Mouse (Mus musculus) spleen, adult 2 months (tissue): ENCODE results near the gene Maml1. TPM values are rescaled to one million over a fixed set of nuclear protein-coding genes. Genes with fewer than 3 reads are reported as not detected.

Experiments
- DNase-seq, 2 experiments: peaks; one replicate each; pipeline versions ENCODE4 v3.0.0 to v3.0.0-alpha.2; 2012 to 2021; ENCODE audit warnings: low spot score in 2 of 2, low read depth in 1 of 2
- H3K27ac ChIP-seq: fragments of 200-500 bp; 2 replicates; pipeline ENCODE4 v1.5.1; 2012; ENCODE audit warnings: low read length, inconsistent platforms; ENCODE audit not compliant: insufficient read depth
- H3K27me3 ChIP-seq: fragments of 200-500 bp; 2 replicates; pipeline ENCODE4 v1.6.1; 2012; ENCODE audit warnings: mild to moderate bottlenecking, moderate library complexity, low read length, inconsistent platforms; ENCODE audit not compliant: control insufficient read depth, insufficient read depth
- H3K36me3 ChIP-seq: fragments of 200-500 bp; 2 replicates; pipeline ENCODE4 v1.6.1; 2012; ENCODE audit warnings: mild to moderate bottlenecking, low read length, inconsistent platforms; ENCODE audit not compliant: control insufficient read depth, insufficient read depth
- H3K4me1 ChIP-seq: fragments of 200-500 bp; 2 replicates; pipeline ENCODE4 v1.6.1; 2011; ENCODE audit warnings: inconsistent platforms; ENCODE audit not compliant: control insufficient read depth, insufficient read depth, insufficient read length
- H3K4me3 ChIP-seq: fragments of 200-500 bp; 2 replicates; pipeline ENCODE4 v1.5.1; 2011; ENCODE audit warnings: mild to moderate bottlenecking, inconsistent platforms; ENCODE audit not compliant: insufficient read depth, insufficient read length; ENCODE audit errors: extremely low read depth
- CTCF ChIP-seq: fragments of 200-500 bp; IDR thresholded peaks from 2 replicates; pipeline ENCODE4 v1.5.1; 2011; ENCODE audit warnings: mild to moderate bottlenecking, inconsistent platforms; ENCODE audit not compliant: insufficient read depth, insufficient read length, insufficient replicate concordance; ENCODE audit errors: extremely low read depth
- POLR2A ChIP-seq: fragments of 200-500 bp; IDR thresholded peaks from 2 replicates; pipeline ENCODE4 v1.6.1; 2011; ENCODE audit warnings: low read depth, low read length, inconsistent platforms
- WGBS: fragments of 180-500 bp; shearing (Covaris S2); methylation state at CpG from one replicate; pipeline ENCODE4 v1.1.7; 2018; 5-methylcytosine and 5-hydroxymethylcytosine counted together
- polyA plus RNA-seq: library from polyadenylated mRNA; depleted of rRNA; stranded (reverse); fragments of >200 nt; gene quantifications from 2 replicates; pipeline ENCODE4 v1.2.3, GENCODE M21; 2012

The Maml1 gene
- polyA plus RNA-seq, 1 experiment, result 15.0 TPM

DNA sequence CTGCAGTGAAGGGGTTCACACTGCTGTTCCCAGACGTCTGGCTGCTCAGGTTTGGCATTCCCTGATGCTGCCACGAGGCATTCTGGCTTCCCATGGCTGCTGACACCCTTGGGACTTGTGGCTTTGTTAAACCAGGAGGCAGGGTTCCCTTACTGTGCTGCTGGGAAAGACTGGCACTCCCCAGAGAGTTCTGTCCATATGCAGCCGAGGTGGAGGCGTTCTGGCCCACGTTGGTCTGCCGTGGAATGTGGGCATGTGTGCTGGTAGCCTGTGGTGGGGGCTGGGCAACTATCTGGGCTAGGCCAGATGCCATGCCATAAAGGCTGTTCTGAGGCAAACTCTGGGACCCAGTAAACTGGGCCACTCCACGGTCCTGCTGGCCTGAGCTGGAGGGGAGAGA is 33.8 kb downstream of the Maml1 start:
- 83% methylated on average over 7 of the region's 7 CpGs for WGBS
- Histone ChIP-seq H3K27ac (no peak overlapping the region), H3K4me1 (no peaks in the 10 kb centered on the region), H3K4me3 (no peak overlapping the region), H3K27me3 (no peaks in the 10 kb centered on the region), H3K36me3 (peaks cover 42% of the 10 kb centered on the region)
- DNase-seq, result no peak
- no peak for TF ChIP-seq POLR2A

DNA sequence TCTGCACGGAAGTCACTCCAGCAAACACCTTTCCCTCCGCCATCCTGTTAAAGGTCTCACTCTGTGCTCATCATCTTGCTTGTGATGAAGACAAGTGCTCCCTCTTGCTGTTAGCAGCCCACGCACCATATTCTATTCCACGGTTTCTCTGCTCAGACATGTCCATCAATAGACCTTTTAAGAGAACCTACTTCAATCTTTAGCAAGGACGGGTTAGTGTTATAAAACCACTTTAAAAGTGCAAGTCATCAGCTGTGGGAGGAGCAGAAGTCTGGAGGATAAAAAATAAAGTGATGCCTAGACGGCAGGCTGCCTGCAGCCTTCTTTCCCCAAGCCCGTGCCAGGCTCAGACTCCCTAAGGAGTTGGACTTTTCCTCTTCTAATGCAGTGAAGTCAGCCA is 35.5 kb downstream of the Maml1 start:
- WGBS, result 51% methylated on average over 7 of the region's 7 CpGs
- no peak for DNase-seq
- no peak overlapping the region for H3K4me3 ChIP-seq
- H3K36me3 ChIP-seq, result peaks cover 31% of the 10 kb centered on the region
- no peaks in the 10 kb centered on the region for H3K27me3 ChIP-seq
- no peak overlapping the region for H3K27ac ChIP-seq
- no peaks in the 10 kb centered on the region for H3K4me1 ChIP-seq
- TF ChIP-seq POLR2A (no peak), CTCF (no peak)

DNA sequence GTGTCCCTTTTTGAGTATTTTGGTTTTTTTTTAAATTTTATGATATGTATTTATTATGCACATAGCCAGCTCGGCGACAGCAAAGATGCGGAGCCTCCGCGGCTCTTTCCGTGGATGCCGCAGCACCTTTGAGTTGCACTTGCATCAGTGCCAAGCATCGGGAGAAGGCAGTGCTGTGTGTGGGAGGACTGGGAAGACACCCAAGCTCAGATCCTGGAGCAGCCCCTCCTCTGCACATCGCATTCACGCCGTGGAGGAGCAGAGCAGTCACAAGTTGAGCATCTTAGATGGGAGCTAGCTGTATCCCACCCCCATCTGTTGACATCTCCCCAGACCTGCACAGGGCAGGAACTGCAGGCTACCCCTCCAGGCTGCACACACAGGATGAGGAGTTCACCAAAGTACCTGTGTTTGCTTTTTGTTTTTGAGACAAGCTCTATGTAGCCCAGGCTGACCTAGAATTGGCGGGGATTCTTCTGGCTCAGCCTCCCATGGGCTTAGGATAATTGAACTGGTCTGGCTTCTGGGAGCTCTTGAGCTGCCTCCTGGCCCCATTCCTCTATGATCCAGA is 38.0 kb downstream of the Maml1 start:
- Histone ChIP-seq H3K4me1 (no peaks in the 10 kb centered on the region), H3K27me3 (no peaks in the 10 kb centered on the region), H3K36me3 (peaks cover 22% of the 10 kb centered on the region), H3K27ac (no peak overlapping the region), H3K4me3 (no peak overlapping the region)
- no peak for DNase-seq
- WGBS, result 90% methylated on average over 12 of the region's 12 CpGs
- no peak for TF ChIP-seq CTCF
- TF ChIP-seq POLR2A, result no peak

DNA sequence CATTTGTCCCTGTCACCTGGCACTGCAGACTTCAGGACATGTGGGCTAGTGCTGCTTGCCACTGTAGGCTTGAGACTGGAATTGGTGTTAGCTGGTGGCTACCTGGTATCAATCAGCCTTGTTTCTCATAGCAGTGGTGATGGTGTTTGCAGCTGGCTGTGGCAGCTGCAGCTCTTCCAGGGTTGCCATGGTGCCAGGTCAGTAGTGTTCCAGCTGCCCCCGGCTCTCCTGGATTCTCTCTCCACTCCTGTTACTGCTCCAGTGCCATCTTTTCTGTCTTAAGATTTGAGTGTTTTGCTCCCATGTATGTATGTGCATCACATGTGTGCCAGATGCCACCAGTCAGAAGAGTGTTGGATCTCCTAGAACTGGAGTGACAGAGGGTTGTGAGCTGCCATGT is 38.7 kb downstream of the Maml1 start:
- no peaks in the 10 kb centered on the region for H3K27me3 ChIP-seq
- 68% methylated on average over 1 of the region's 1 CpGs for WGBS
- TF ChIP-seq CTCF, result no peak
- no peak for TF ChIP-seq POLR2A
- no peak overlapping the region for H3K27ac ChIP-seq
- no peak overlapping the region for H3K4me3 ChIP-seq
- peaks cover 18% of the 10 kb centered on the region for H3K36me3 ChIP-seq
- DNase-seq, result no peak
- no peaks in the 10 kb centered on the region for H3K4me1 ChIP-seq

DNA sequence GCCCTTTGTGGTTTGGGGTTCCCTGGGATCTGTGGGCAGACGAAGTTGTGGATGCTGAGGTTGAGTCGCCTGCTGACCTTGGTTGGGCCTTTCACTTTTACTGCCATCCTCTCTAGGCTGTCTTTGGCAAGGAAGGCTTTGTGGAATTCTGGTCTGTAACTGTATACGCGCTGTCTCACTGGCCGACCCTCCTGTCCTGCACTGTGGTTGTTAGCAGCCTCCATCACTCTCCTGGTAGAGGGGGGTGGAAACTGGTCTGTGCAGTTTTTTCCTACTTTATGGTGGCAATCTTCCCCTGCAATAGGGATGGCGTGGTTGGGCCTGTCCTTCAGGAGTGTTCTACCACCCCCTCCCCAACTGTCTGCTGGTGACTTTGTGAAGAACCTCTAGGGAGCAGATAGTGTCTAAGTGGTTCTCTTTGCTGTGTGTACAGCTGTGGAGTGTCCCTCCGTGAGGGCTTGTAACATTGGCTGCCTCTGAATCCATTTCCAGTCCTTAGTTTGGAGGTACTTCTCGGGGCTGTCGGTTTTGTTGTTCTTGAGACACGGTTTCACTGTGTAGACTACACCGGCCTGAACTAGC is 39.3 kb downstream of the Maml1 start:
- Histone ChIP-seq H3K27ac (peak overlapping the region; percentile 44), H3K4me3 (no peak overlapping the region), H3K27me3 (no peaks in the 10 kb centered on the region), H3K4me1 (no peaks in the 10 kb centered on the region), H3K36me3 (peaks cover 11% of the 10 kb centered on the region)
- DNase-seq, result no peak
- TF ChIP-seq POLR2A, result no peak
- TF ChIP-seq CTCF, result no peak
- WGBS, result 87% methylated on average over 11 of the region's 11 CpGs

DNA sequence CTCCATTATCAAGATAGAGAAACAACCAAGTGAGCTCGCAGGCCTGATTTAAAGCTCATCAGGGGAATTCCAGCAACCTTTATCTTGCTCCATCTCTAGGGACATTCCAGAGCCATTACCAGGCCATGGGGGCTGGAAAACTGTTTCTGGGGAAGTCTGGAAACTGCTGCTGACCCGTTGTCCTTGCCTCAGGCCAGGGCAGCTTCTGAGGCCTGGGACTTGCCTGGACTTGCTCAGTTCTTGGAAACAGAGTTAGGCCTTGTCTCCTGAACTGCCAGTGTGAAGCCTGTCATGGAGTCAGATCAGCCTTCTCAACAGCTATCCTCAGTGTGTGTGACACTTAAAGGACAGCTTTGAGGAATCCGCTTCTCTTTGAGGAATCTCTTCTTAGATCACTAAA is 39.9 kb downstream of the Maml1 start:
- 83% methylated on average over 3 of the region's 3 CpGs for WGBS
- H3K27ac ChIP-seq, result peak overlapping the region; percentile 44
- H3K4me3 ChIP-seq, result no peak overlapping the region
- H3K36me3 ChIP-seq, result peaks cover 7% of the 10 kb centered on the region; the same call in 1 of the 2 replicates
- no peaks in the 10 kb centered on the region for H3K4me1 ChIP-seq
- H3K27me3 ChIP-seq, result no peaks in the 10 kb centered on the region
- no peak for DNase-seq
- TF ChIP-seq CTCF (no peak), POLR2A (no peak)

DNA sequence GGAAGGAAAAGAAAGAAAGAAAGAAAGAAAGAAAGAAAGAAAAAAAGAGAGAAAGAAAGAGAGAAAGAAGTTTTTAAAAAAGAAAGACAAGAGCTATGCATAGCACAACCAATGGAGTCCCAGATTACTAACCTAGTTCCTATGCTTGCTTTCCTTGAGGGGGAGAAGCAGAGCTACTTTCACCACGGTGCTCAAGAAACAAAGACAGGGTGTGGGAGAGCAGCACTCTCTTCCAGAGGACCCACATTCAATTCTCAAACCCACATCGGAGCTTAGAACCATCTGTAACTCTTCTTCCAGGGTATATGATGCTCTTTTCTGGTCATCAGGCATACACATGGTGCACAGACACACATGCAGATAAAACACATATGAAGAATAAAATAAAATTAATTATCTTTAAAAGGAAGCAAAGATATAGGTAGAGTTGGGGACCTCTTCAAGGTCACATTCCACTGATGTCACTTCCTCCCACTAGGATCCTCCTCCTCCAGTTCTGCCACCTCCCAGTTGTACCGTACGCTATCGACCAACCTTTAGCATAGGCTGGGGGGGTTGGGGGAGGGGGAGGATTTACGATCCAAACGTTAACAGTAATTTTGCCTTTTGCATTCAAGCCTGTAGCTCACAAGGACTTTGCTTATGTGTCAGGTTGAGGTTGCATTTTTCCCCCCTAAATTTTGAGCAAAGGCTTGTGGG is 43.5 kb downstream of the Maml1 start:
- H3K27me3 ChIP-seq, result no peaks in the 10 kb centered on the region
- no peak for DNase-seq
- TF ChIP-seq CTCF, result no peak
- no peak for TF ChIP-seq POLR2A
- 88% methylated on average over 7 of the region's 7 CpGs for WGBS
- H3K36me3 ChIP-seq, result no peaks in the 10 kb centered on the region
- no peak overlapping the region for H3K27ac ChIP-seq
- H3K4me3 ChIP-seq, result no peak overlapping the region
- H3K4me1 ChIP-seq, result no peaks in the 10 kb centered on the region
